Mouse (Mus musculus): ENCODE measurements around the gene Rnf224.

Rnf224 gene

DNA sequence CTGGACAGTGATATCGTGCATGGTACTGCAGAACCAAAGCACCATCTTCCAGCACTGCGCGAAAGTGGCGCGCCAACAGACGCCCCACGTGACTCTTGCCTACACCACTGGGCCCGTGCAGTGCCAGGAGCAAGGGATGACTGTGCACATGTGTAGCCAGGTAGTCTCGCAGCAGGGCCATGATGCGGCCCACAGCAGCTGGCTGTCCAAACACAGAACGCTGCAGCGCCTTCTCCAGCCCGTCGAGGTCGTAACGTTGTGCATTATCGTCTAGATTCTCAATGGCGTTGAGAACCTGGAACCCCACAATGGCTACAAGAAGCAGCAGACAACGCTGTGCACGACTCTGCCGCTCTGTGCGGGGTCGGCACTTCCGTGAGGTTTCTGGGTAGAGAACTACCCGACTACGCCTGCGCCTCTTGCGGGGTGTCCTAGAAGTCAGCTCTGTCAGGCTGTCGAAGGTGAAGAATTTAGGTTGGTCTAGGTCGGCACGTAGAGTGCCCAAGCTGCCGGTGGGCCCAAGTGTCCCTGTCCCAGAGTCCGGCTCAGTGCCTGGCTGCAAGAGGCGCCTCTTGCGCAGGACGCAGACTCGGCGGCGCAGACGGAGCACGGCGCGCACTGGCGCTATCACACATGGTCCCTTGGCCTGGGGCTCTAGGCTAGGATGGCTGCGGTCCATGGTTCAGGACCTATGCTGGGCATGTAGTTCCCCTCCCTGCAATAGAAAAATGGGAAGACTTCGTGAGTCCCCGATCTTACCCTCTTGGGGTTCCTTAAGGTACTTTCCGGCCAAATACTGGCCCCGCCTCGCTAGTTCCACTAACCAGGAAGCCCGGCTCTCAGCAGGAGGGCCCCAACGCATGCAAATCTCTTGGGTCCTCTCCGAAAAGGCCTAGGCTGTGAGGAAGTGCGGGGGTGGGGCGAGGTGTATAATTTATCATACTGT lies 41.1 kb downstream of the Rnf224 start:
- no peak for DNase-seq (ENCODE audit: low read depth, low spot score)

DNA sequence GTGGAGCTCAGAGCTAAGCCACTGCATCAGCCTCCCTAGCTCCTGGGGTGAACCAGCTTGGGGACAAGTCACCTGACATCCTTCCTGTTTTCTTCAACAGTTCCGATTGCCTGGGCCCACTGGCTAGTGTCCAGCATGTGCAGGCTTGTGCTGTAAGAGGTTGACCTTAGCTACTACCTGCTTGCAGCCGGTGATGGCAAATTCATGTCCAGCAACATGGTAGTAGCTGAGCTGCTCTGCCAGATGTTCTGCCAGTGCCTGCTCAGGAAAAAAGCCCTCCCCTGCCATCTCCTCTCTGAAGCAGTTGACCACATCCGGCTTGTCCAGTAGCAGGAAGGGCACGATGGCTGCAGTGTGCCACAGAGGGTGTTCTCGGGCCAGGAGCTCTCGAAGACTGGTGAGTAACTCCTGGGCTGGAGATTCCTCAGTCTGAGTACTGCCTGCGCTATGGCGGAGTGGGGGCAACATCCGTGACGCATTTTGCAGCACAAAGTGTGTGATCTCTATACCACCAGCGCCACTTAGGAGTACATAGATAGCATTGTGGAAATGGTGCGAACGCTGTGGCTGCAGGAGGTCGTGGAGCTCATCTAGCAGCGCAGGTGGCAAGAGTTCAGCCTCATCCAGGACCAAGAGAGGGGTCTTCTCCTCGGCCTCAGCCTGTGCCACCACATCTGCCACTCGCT lies 42.0 kb downstream of the Rnf224 start:
- DNase-seq (ENCODE audit: low read depth, low spot score) = no peak

DNA sequence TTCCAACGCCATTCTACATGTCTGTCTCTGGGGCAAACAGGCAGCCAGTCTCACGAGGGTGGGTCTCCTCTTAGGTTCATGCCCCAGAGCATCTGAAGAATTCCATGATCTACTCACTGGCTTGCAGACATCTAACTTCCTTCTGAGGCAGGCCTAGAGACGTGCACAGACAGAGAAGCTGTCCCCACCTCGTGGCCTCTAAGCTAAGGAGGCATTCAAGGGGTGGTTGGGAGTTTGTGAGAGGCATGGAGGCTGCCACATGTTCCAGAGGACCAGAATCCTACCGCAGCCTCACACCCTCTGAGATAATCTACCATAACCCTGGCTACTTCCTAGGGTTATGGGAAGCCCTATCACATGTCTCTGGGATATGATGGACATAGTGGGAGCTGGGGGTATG lies 42.6 kb downstream of the Rnf224 start:
- DNase-seq (ENCODE audit: low read depth, low spot score) = no peak

DNA sequence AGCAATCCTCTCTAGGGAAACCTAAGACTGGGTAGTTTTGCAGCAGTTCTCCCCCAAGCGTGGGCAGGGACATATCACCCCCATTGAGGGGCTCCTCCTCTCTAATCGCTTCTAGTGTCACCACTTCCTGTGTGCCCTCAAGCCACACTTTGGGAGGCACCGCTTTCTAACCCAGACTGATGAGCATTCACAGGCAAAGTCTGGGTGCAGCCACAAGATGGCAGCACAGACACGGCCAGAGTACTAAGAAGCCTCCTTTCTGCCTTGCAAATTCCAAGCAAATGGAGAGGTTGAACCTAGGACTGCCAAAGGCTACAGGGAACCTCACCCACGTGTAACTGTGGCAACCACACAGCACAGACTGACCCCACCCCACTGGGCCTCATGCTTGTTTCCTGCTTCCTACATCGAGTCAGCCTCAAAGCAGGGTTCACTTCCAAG lies 43.2 kb downstream of the Rnf224 start:
- DNase-seq (ENCODE audit: low read depth, low spot score) = peak; percentile 63

DNA sequence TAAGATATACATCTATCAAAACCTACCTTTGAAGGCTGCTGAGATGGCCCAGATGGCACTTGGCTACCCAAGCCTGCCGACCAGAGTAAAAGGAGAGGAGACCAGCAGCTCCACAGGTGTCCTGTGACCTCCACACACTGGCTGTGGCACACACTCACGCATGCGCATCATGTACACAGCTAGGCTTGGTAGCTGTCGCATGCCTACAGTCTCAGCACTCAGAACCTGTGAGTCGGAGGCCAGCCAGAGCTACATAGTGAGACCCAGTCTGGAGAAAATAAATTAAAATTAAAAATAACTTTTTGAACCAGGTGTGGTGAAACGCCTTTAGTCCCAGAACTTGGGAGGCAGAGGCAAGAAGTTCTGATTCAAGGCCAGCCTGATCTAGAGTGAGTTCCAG lies 48.7 kb downstream of the Rnf224 start:
- DNase-seq (ENCODE audit: low read depth, low spot score) = no peak

DNA sequence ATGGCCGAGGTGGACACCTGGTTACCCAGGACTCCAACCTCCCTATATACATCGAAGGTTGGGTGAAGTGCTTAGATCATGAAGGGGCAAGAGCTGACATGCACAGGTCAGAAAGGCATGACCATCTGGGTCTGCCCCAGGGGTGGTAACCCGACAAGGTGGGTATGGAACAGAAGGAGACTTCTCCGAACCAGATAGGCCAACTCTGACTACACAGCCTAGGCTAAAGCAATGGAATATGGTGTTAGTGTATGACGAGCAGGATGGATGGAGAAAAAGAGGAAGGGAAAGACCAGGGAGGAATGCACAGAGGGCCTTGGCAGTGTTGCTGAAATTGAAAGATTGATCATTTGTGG lies 50.0 kb downstream of the Rnf224 start:
- no peak for DNase-seq (ENCODE audit: low read depth, low spot score)

DNA sequence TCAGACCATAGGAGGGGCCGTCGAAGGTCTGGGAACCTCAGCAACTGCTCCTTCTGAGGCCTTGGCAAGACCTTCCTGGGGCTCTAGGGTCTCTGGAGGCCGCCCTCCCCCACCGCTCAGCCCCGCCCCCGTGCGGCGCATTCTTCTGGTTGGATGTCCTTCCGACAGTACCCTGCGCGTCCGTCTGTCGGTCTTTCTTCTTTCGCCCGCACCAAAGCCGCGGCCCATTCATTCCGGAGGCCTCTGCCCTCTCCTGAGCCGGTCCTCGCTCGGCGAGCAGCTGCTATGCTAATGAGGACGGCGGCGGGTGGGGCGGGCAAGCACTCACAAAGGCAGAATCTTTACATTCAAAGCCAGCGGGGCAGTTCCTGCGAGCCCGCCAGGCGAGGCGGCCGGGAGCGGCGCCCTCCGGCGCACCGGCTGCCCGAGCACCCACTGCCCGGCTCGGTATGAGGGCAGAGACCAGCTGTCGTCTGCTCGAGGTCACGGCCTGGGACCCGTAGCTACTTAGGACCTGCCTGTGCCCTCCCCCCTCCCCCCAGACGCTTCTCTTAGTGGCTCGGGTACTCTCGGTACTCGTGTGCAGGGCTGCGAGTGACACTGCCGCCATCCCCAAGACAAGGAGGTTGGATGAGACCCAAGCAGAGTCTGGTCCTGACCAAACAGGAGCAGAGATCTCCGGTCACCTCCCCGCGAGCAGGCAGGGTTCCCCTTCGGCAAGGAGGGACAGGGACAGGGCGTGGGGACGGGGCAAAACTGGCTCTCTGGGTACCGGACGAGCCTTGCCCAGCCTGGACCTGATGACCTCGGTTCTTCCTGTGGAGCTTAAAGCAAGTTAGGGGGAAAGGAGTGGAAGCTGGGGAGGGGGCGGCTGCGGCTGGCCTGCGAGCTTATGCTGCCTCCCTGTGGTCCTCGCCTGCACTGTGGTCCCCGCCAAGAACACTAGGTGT lies 50.7 kb downstream of the Rnf224 start:
- no peak for DNase-seq (ENCODE audit: low read depth, low spot score)

DNA sequence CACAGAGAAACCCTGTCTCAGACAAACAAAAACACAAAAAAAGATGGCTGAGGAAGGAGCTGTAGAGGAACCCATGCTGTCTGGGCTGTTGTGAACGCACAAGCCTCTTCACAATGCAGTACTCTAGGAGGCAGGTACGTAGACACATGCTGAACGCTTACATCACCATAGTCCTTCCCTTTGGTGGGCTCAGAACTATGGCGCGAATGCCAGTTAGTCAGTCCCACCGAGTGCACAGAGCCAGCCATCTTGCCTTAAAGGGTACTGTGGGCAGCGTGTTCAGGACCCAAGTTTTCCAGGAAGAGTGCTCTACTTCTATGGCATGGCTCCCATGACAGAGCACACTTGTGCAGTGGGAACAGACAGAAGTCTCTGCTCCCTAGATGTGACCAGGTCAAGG lies 52.1 kb downstream of the Rnf224 start:
- no peak for DNase-seq (ENCODE audit: low read depth, low spot score)
